Mouse (Mus musculus) spleen, adult 10 weeks (tissue): ENCODE measurements around the gene Olfr961. TPM values are rescaled to one million over a fixed set of nuclear protein-coding genes. Genes with fewer than 3 reads are reported as not detected.

Experiments used
- polyA plus RNA-seq: library from polyadenylated mRNA; stranded (reverse); fragments of 350-450 nt; fragmentation: Illumina TruSeq; extraction: RNeasy Lipid Tissue Mini Kit (QIAGEN cat#74804); gene quantifications from one replicate; pipeline ENCODE4 v1.2.3, GENCODE M21; 2015; ENCODE audit warnings: low replicate concordance; ENCODE audit not compliant: insufficient read depth

Olfr961 gene
- polyA plus RNA-seq, result not detected

DNA sequence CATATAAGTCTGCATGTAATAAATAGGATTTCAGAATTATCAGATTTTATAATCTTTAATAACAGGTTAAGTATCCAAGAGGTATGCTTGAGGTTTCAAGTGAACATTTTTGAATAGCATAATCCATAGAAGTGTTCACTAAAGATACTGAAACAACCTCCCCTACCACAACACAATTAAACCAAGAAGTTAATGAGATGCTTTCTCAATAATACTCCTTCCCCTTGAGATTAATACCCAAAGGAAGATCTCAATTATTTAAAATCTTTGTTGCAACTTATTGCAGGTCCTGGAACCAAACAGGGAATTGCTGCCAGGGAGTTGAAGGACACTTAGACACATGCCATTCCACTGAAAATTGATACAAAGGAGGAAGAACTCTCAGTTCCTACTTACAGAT is at the start of gene Olfr961:
Gene Olfr961, plus strand, starts transcription at position 301 of the 400 bp plus-strand sequence.

DNA sequence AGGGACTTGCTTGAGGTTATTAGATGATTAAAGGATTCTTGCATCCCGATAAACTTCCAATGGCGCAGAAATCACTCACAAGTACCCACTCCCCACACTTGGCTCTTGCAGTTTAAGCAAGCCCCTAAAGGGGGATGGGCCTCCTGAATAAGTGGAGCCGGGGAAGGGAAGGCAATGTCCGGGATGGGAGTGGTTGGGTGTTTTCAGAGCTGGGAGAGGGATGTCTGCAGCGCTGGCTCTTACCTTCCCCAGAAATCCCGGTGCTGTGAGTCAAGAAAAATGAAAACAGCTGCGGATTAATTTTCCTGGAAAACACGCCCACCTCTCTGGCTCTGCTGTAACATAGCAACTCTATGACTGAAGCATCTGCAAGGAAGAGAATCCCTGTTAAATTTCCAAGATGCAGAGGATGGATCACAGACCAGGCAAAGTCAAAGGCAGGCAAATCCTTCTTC is 40.9 kb upstream of the Olfr961 start, which contains the start of gene AW551984:
Gene AW551984, minus strand, starts transcription at position 405 of the 455 bp plus-strand sequence.

GRCm38 (mm10) chr9:39610355-39610754 is 34.5 kb upstream of the Olfr961 start, which contains the start of gene Olfr148:
Gene Olfr148 (plus strand): TSS chr9:39610655.

DNA sequence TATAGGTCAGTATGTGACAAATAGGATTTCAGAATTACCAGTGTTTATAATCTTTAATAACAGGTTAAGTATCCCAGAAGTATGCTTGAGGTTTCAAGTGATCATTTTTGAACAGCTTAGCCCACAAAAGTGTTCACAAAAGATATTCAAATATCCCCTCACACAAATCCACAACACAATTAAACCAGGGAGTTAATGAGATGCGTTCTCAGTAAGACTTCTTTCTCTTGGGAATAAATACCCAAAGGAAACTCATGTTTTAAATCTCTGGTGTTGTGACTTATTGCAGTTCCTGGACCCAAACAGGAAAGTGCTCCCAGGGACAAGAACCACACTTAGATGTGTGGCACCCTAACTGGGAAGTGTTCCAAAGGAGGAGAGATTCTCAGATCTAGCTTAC is 23.8 kb upstream of the Olfr961 start, which contains the start of gene Olfr960:
Gene Olfr960, plus strand, starts transcription at position 301 of the 400 bp plus-strand sequence.

GRCm38 (mm10) chr9:39666905-39667304 is 22.0 kb downstream of the Olfr961 start, which contains the start of gene Olfr963:
Gene Olfr963 (plus strand): TSS chr9:39667205.

Other genes starting within 250 kb of the Olfr961 start
- not detected for gene Olfr952, start 217.9 kb upstream of the Olfr961 start, polyA plus RNA-seq
- not detected for gene Olfr954, start 188.4 kb upstream of the Olfr961 start, polyA plus RNA-seq
- not detected for gene Olfr955, start 173.1 kb upstream of the Olfr961 start, polyA plus RNA-seq
- not detected for gene Olfr44, start 151.1 kb upstream of the Olfr961 start, polyA plus RNA-seq
- gene Olfr957, start 129.3 kb upstream of the Olfr961 start, polyA plus RNA-seq, result not detected
- gene Olfr958, start 91.0 kb upstream of the Olfr961 start, polyA plus RNA-seq, result not detected
- gene Olfr959, start 69.5 kb upstream of the Olfr961 start, polyA plus RNA-seq, result not detected
- 0.11 TPM for gene AW551984, start 40.7 kb upstream of the Olfr961 start, polyA plus RNA-seq
- not detected for gene Olfr148, start 34.4 kb upstream of the Olfr961 start, polyA plus RNA-seq
- gene Olfr960, start 23.7 kb upstream of the Olfr961 start, polyA plus RNA-seq, result not detected
- gene Olfr963, start 22.1 kb downstream of the Olfr961 start, polyA plus RNA-seq, result not detected
- gene Olfr149, start 62.0 kb downstream of the Olfr961 start, polyA plus RNA-seq, result not detected
- gene Olfr965, start 66.3 kb downstream of the Olfr961 start, polyA plus RNA-seq, result not detected
- not detected for gene Olfr150, start 85.9 kb downstream of the Olfr961 start, polyA plus RNA-seq
- gene Olfr967, start 101.2 kb downstream of the Olfr961 start, polyA plus RNA-seq, result not detected
- not detected for gene Olfr968, start 138.2 kb downstream of the Olfr961 start, polyA plus RNA-seq
- gene Olfr969, start 145.9 kb downstream of the Olfr961 start, polyA plus RNA-seq, result not detected
- not detected for gene Olfr970, start 163.8 kb downstream of the Olfr961 start, polyA plus RNA-seq
- not detected for gene Olfr971, start 191.8 kb downstream of the Olfr961 start, polyA plus RNA-seq
- gene Olfr972, start 221.3 kb downstream of the Olfr961 start, polyA plus RNA-seq, result not detected